Mouse (Mus musculus): ENCODE results near the gene Kdm1a. TPM values are rescaled to one million over a fixed set of nuclear protein-coding genes. Genes with fewer than 3 reads are reported as not detected.

The Kdm1a gene
- 20.6 TPM for polyA plus RNA-seq (2014; fragmentation: Illumina TruSeq; extraction: RNeasy Lipid Tissue Mini Kit (QIAGEN cat#74804); ENCODE audit: insufficient read depth, low read depth, low replicate concordance)

DNA sequence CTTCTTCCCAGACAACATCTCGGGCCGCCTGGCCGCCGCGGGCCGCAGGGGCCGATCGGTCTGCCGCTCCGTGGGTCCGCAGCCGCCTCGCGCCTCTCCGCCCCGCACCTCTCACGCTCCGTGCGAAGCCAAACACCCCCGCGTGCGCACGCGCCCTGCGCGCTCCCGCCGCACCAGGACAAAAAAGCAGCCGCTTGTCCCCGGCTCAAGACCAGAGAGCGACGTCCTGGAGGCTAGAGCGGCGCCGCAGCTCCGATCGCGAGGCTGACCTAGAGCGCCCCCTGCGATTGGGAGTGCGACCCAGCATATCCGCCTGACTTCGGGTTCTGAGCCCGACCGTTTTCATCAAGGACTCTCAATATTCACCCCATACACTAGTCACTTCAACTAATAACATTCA, at the start of gene Kdm1a:
TSS of gene Kdm1a (minus strand) at position 156 of the 400 bp plus-strand sequence.

DNA sequence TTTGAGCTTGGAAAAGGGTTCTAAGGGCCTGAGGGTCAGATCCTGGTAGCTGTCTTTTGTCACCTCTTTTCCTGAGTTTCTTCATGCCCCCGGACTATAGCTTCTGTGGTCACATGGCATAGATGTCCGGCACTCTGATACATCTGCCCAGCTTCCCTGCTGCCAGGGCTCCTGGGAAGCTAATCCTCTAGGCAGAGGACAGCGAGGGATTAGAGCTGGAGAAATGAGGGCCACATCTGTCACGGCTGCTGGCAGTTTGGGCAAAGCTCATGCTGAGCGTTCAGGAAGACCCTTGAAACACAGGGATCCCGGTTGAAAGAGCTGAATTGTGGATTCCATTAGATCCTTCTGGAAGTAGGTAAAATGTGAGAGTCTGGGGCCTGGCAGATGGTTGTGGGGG, 19.9 kb upstream of the Kdm1a start, which contains the start of gene Lactbl1:
TSS of gene Lactbl1 (plus strand) at position 234 of the 400 bp plus-strand sequence.

DNA sequence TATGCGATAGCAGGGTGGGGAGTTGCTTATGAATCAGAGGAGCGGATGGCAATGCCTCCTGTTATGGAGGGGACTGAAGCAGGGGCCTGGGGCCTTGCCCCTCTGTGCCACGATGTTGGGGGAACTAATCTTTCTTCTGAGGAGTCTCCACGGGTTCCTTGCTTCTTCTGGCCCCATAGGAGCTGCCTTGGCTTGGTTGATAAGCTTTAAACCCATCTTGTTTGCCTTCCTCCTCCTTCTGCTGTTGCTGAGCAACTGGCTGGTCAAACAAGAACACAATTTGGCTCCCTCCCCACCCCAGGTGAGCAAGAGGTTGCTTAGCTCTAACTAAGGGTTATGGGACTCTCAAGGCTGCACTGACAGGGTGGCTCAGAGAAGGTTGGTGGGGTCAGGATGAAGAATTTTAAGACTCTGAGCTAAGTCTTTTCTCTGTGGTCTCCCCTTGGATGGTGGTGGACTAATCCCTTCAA, 7.9 kb upstream of the Kdm1a start, which contains the start of gene Tex46:
TSS of gene Tex46 (plus strand) at position 51 of the 470 bp plus-strand sequence.

Other genes with a start within 250 kb of the Kdm1a start
- gene Htr1d, start 179.2 kb downstream of the Kdm1a start, polyA plus RNA-seq (2014; fragmentation: Illumina TruSeq; extraction: RNeasy Lipid Tissue Mini Kit (QIAGEN cat#74804); ENCODE audit: insufficient read depth, low read depth, low replicate concordance), result not detected
- 0.44 TPM for gene 6030445D17Rik, start 140.5 kb downstream of the Kdm1a start, polyA plus RNA-seq (2014; fragmentation: Illumina TruSeq; extraction: RNeasy Lipid Tissue Mini Kit (QIAGEN cat#74804); ENCODE audit: insufficient read depth, low read depth, low replicate concordance)
- gene Luzp1, start 133.0 kb downstream of the Kdm1a start, polyA plus RNA-seq (2014; fragmentation: Illumina TruSeq; extraction: RNeasy Lipid Tissue Mini Kit (QIAGEN cat#74804); ENCODE audit: insufficient read depth, low read depth, low replicate concordance), result 11.3 TPM
- gene Tex46, start 7.7 kb upstream of the Kdm1a start, polyA plus RNA-seq (2014; fragmentation: Illumina TruSeq; extraction: RNeasy Lipid Tissue Mini Kit (QIAGEN cat#74804); ENCODE audit: insufficient read depth, low read depth, low replicate concordance), result not detected
- gene Lactbl1, start 19.9 kb upstream of the Kdm1a start, polyA plus RNA-seq (2014; fragmentation: Illumina TruSeq; extraction: RNeasy Lipid Tissue Mini Kit (QIAGEN cat#74804); ENCODE audit: insufficient read depth, low read depth, low replicate concordance), result not detected
- gene Ephb2, start 233.3 kb upstream of the Kdm1a start, polyA plus RNA-seq (2014; fragmentation: Illumina TruSeq; extraction: RNeasy Lipid Tissue Mini Kit (QIAGEN cat#74804); ENCODE audit: insufficient read depth, low read depth, low replicate concordance), result 0.86 TPM

All from lung, adult 10 weeks (tissue).